Mouse (Mus musculus) embryonic fibroblast, embryonic 13.5 days (primary cell): ENCODE measurements at regions not wholly inside any gene's neighbourhood (a gene's known extent, or its start where the extent isn't known, plus 50 kb on each side); places are given as distances from the start of the nearest gene placed in this dataset.

Experiments used
- CTCF ChIP-seq: IDR thresholded peaks from 2 replicates; pipeline ENCODE4 v1.5.1; 2011; ENCODE audit warnings: mild to moderate bottlenecking, control low read depth, low read length, moderate library complexity, borderline replicate concordance; ENCODE audit not compliant: insufficient read depth
- POLR2A ChIP-seq: IDR thresholded peaks from 2 replicates; pipeline ENCODE4 v1.6.1; 2011; ENCODE audit warnings: low read depth, mild to moderate bottlenecking, control low read depth, low read length, moderate library complexity

DNA sequence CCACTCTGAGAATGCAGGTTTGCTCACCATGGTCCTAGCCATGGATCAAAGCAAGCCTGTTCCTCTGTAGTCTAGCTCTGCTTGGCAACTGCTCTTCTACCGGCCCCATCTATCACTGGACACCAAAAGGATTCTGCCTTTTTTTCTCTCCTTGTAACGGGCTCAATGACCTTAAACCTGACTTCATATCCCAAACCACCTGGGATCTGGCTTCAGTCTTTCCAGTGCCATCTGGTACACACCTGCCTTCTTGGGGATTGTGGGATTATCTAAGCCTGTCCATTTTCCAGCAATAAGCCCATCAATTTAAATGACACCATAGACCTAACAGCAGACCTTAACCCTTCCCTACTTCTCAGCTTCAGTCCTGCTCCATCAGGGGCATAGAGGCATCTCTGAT is 179.6 kb upstream of the Daam1 start:
- TF ChIP-seq POLR2A (no peak), CTCF (no peak)
